Mouse (Mus musculus) stomach, postnatal 0 days (tissue): ENCODE results near the gene Pgs1.

Source experiments
- CTCF ChIP-seq: IDR thresholded peaks from 2 replicates; pipeline ENCODE4 v1.5.1; 2016; ENCODE audit warnings: antibody characterized with exemption, low read depth, mild to moderate bottlenecking, moderate library complexity
- EP300 ChIP-seq: optimal IDR thresholded peaks from 2 replicates; pipeline ENCODE3; 2016; ENCODE audit warnings: antibody characterized with exemption

GRCm38 (mm10) chr11:118067588-118067987, 81.5 kb downstream of the Pgs1 start:
- TF ChIP-seq EP300 (no peak), CTCF (no peak)
